Mouse (Mus musculus): ENCODE results near the gene 1810065E05Rik. TPM values are rescaled to one million over a fixed set of nuclear protein-coding genes. Genes with fewer than 3 reads are reported as not detected.

Gene 1810065E05Rik
- total RNA-seq (2012; rRNA removed), result not detected in 2 replicates

DNA sequence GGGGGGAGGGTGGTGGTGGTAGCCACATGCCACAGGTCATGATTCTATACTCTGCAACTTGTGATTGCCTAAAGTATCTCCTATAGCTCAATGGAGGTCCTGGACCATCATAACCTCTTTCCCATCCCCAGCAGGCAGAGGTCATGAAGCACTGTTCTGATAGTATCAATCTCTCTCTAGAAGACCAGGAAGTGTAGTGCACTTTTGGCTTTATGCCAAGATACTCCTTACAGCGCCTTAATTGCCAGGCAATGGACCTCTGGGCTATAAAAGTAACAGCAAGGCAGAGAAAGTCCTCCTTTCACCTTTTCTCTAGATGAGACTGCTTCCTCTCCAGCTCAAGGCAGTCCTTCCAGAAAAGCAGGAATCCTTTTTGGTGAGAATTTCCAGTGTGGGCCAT lies at the start of gene 1810065E05Rik:
Gene 1810065E05Rik (plus strand): TSS at position 297 of the 400 bp plus-strand sequence.
- no peaks in the 10 kb centered on the region for H3K36me3 ChIP-seq (ENCODE audit: control insufficient read depth, insufficient read depth, low read length, poor library complexity, severe bottlenecking)
- H3K9me3 ChIP-seq (ENCODE audit: control insufficient read depth, insufficient read depth, low read depth, low read length), result no peaks in the 10 kb centered on the region
- no peak for TF ChIP-seq HCFC1 (IDR thresholded peaks at IDR 0.05; ENCODE audit: borderline replicate concordance, insufficient read depth, low read length)
- TF ChIP-seq ZNF384 (IDR thresholded peaks at IDR 0.05; ENCODE audit: low read depth, low read length), result no peak
- no peak for TF ChIP-seq CHD2 (IDR thresholded peaks at IDR 0.05; ENCODE audit: low read depth, low read length)
- no peak for TF ChIP-seq MAFK (IDR thresholded peaks at IDR 0.05; ENCODE audit: insufficient read depth, low read depth, low read length)
- no peak for TF ChIP-seq ZC3H11A (IDR thresholded peaks at IDR 0.05; ENCODE audit: borderline replicate concordance, low read depth, low read length)
- in situ Hi-C loops (cut with MboI; ENCODE audit: low sequenced_read_pairs in 2 of 2, unreplicated experiment in 2 of 2), result no loop called here
- no peak for DNase-seq (ENCODE audit: low read depth, low spot score)
- H3K4me3 ChIP-seq (ENCODE audit: insufficient read depth in 1 of 2, low read depth in 1 of 2, low read length in 2 of 2, poor library complexity in 1 of 2, severe bottlenecking in 1 of 2), result no peak within 1 kb of the TSS
- H3K27ac ChIP-seq (ENCODE audit: insufficient read depth, low read depth, low read length, poor library complexity, severe bottlenecking), result no peak within 1 kb of the TSS
- no peak within 1 kb of the TSS for H3K9ac ChIP-seq (ENCODE audit: insufficient read depth, low read depth, low read length, poor library complexity, severe bottlenecking)
- no peaks in the 10 kb centered on the region for H3K4me1 ChIP-seq (ENCODE audit: control insufficient read depth in 2 of 2, insufficient read depth in 2 of 2, low read length in 2 of 2, poor library complexity in 1 of 2)

DNA sequence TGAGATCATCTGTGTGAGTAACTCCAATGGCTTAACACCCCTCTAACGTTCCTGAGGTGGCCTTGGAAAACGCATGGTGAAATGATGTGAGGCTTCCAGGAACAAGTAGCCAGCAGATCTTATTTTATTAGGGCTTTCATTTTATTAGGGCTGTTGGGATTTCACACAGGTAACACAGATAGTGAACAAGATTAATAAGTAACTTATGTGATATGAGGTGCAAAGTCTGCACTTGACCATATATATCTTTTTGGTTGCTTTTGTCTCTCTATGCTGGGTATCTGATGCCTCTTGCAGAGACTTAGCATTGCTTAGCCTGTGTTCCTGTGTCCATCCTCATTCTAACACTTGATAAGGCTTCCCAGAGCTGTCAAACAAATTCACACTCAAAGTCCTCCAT lies 43.6 kb upstream of the 1810065E05Rik start:
- no peaks in the 10 kb centered on the region for H3K36me3 ChIP-seq (ENCODE audit: control insufficient read depth, insufficient read depth, low read length, poor library complexity, severe bottlenecking)
- H3K9me3 ChIP-seq (ENCODE audit: control insufficient read depth, insufficient read depth, low read depth, low read length), result no peaks in the 10 kb centered on the region
- TF ChIP-seq ZNF384 (IDR thresholded peaks at IDR 0.05; ENCODE audit: low read depth, low read length) (no peak), MAFK (IDR thresholded peaks at IDR 0.05; ENCODE audit: insufficient read depth, low read depth, low read length) (no peak), CHD2 (IDR thresholded peaks at IDR 0.05; ENCODE audit: low read depth, low read length) (no peak), ZC3H11A (IDR thresholded peaks at IDR 0.05; ENCODE audit: borderline replicate concordance, low read depth, low read length) (no peak), HCFC1 (IDR thresholded peaks at IDR 0.05; ENCODE audit: borderline replicate concordance, insufficient read depth, low read length) (no peak)
- no peak overlapping the region for H3K27ac ChIP-seq (ENCODE audit: insufficient read depth, low read depth, low read length, poor library complexity, severe bottlenecking)
- DNase-seq (ENCODE audit: low read depth, low spot score), result no peak
- no peak overlapping the region for H3K9ac ChIP-seq (ENCODE audit: insufficient read depth, low read depth, low read length, poor library complexity, severe bottlenecking)
- no peak overlapping the region for H3K4me3 ChIP-seq (ENCODE audit: insufficient read depth in 1 of 2, low read depth in 1 of 2, low read length in 2 of 2, poor library complexity in 1 of 2, severe bottlenecking in 1 of 2)
- no peaks in the 10 kb centered on the region for H3K4me1 ChIP-seq (ENCODE audit: control insufficient read depth in 2 of 2, insufficient read depth in 2 of 2, low read length in 2 of 2, poor library complexity in 1 of 2)
- in situ Hi-C loops (cut with MboI; ENCODE audit: low sequenced_read_pairs in 2 of 2, unreplicated experiment in 2 of 2), result no loop called here

DNA sequence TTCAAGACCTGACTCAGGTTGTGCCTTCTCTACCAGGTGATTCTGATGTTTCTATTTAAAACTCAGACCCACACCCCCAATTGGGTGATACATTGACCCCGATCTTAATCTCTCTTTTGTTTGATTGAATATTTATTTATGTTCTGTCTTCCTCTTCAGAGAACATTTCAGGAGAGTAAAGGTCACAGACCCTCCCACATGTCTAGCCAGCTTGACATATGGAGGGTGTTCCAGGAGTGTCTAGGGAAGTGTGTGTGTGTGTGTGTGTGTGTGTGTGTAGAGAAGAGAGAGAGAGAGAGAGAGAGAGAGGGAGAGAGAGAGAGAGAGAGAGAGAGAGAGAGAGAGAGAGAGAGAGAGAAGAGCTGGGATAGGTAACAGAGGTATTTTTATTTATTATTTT lies 43.2 kb upstream of the 1810065E05Rik start:
- no peak for TF ChIP-seq MAFK (IDR thresholded peaks at IDR 0.05; ENCODE audit: insufficient read depth, low read depth, low read length)
- no peak for TF ChIP-seq ZNF384 (IDR thresholded peaks at IDR 0.05; ENCODE audit: low read depth, low read length)
- TF ChIP-seq CHD2 (IDR thresholded peaks at IDR 0.05; ENCODE audit: low read depth, low read length), result no peak
- TF ChIP-seq ZC3H11A (IDR thresholded peaks at IDR 0.05; ENCODE audit: borderline replicate concordance, low read depth, low read length), result no peak
- TF ChIP-seq HCFC1 (IDR thresholded peaks at IDR 0.05; ENCODE audit: borderline replicate concordance, insufficient read depth, low read length), result no peak
- no peak overlapping the region for H3K27ac ChIP-seq (ENCODE audit: insufficient read depth, low read depth, low read length, poor library complexity, severe bottlenecking)
- H3K4me1 ChIP-seq (ENCODE audit: control insufficient read depth in 2 of 2, insufficient read depth in 2 of 2, low read length in 2 of 2, poor library complexity in 1 of 2), result no peaks in the 10 kb centered on the region
- H3K4me3 ChIP-seq (ENCODE audit: insufficient read depth in 1 of 2, low read depth in 1 of 2, low read length in 2 of 2, poor library complexity in 1 of 2, severe bottlenecking in 1 of 2), result no peak overlapping the region
- no peaks in the 10 kb centered on the region for H3K9me3 ChIP-seq (ENCODE audit: control insufficient read depth, insufficient read depth, low read depth, low read length)
- in situ Hi-C loops (cut with MboI; ENCODE audit: low sequenced_read_pairs in 2 of 2, unreplicated experiment in 2 of 2), result no loop called here
- no peak overlapping the region for H3K9ac ChIP-seq (ENCODE audit: insufficient read depth, low read depth, low read length, poor library complexity, severe bottlenecking)
- no peaks in the 10 kb centered on the region for H3K36me3 ChIP-seq (ENCODE audit: control insufficient read depth, insufficient read depth, low read length, poor library complexity, severe bottlenecking)
- DNase-seq (ENCODE audit: low read depth, low spot score), result no peak

DNA sequence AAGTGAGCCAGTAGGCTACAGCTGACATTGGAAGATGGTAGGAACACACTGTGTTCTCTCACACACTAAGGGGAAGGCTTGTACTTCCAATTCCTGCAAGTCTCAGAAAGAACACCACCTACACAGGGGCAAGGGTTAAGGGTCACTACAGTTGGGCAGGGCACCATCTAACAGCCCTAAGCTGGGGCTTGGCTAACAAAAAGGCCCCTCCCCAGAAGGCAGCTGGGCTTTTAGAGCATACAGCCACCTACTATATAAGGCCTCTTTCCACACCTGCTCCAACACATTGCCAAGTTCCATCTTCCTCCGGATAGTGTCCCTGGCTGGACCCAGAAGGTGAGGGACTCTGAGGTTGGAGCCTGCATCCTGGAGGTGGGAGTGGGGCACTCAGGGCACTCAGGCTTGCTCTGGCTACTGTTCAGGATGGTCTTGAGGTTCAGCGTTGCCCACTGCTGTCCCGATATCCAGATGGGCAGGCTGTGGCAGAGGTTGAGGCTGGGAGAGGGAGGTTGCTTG lies 42.1 kb upstream of the 1810065E05Rik start, which contains the start of gene Lypd8:
Gene Lypd8 (plus strand): TSS at position 281 of the 516 bp plus-strand sequence.
- in situ Hi-C loops (cut with MboI; ENCODE audit: low sequenced_read_pairs in 2 of 2, unreplicated experiment in 2 of 2), result no loop called here
- H3K27ac ChIP-seq (ENCODE audit: insufficient read depth, low read depth, low read length, poor library complexity, severe bottlenecking), result no peak within 1 kb of the TSS
- H3K9ac ChIP-seq (ENCODE audit: insufficient read depth, low read depth, low read length, poor library complexity, severe bottlenecking), result no peak within 1 kb of the TSS
- H3K4me3 ChIP-seq (ENCODE audit: insufficient read depth in 1 of 2, low read depth in 1 of 2, low read length in 2 of 2, poor library complexity in 1 of 2, severe bottlenecking in 1 of 2), result no peak within 1 kb of the TSS
- no peaks in the 10 kb centered on the region for H3K4me1 ChIP-seq (ENCODE audit: control insufficient read depth in 2 of 2, insufficient read depth in 2 of 2, low read length in 2 of 2, poor library complexity in 1 of 2)
- no peaks in the 10 kb centered on the region for H3K36me3 ChIP-seq (ENCODE audit: control insufficient read depth, insufficient read depth, low read length, poor library complexity, severe bottlenecking)
- no peak for DNase-seq (ENCODE audit: low read depth, low spot score)
- TF ChIP-seq ZNF384 (IDR thresholded peaks at IDR 0.05; ENCODE audit: low read depth, low read length) (no peak), CHD2 (IDR thresholded peaks at IDR 0.05; ENCODE audit: low read depth, low read length) (no peak), ZC3H11A (IDR thresholded peaks at IDR 0.05; ENCODE audit: borderline replicate concordance, low read depth, low read length) (no peak), MAFK (IDR thresholded peaks at IDR 0.05; ENCODE audit: insufficient read depth, low read depth, low read length) (no peak), HCFC1 (IDR thresholded peaks at IDR 0.05; ENCODE audit: borderline replicate concordance, insufficient read depth, low read length) (no peak)
- H3K9me3 ChIP-seq (ENCODE audit: control insufficient read depth, insufficient read depth, low read depth, low read length), result no peaks in the 10 kb centered on the region

Measured in ES-E14 (cell line).